Mouse (Mus musculus) testis, postnatal 14 days (tissue): Measurements from ENCODE around the gene Sbno2.

Experiments used
- DNase-seq: peaks from one replicate; pipeline ENCODE4 v3.0.0; 2021; ENCODE audit warnings: low spot score

The Sbno2 gene

DNA sequence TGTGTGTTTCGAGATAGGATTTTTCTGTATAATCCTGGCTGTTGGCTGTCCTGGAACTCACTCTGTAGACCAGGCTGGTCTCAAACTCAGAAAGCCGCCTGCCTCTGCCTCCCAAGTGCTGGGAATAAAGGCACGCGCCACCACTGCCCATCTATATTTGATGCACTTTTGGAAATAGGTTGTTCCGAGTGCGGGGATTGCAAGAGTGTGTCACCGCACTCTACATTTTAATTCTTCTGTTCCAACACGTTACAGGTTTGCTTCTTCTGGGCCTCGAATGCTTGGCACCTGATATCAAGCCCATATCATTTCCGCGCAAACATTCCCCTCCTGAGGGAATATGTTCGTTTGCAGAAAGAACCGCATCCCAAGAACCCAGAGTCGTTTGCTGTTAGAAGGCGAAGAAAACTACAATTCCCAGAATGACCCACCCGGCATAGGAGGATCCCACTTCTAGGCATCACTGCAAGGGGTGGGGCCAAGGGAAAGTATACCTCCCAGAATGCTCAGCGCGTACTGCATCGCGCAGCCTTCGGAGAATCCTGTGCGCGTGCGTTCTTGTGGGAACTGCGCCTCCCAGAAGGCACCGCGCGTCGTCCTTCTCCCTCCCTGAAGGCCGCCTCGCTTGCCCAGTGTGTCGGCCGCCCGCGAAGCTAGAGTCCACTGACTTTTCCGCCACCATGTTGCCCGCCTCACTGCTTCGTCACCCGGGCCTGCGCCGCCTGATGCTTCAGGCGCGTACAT lies 36.6 kb upstream of the Sbno2 start:
- peak; percentile 95 for DNase-seq

- peak; percentile 93 for DNase-seq
Measured at GRCm38 (mm10) chr10:80141243-80141642, 35.9 kb upstream of the Sbno2 start.

- no peak for DNase-seq
Measured at GRCm38 (mm10) chr10:80140666-80141035, 35.3 kb upstream of the Sbno2 start, which contains the start of gene Cbarp. Gene Cbarp (minus strand): TSS chr10:80140835.

DNA sequence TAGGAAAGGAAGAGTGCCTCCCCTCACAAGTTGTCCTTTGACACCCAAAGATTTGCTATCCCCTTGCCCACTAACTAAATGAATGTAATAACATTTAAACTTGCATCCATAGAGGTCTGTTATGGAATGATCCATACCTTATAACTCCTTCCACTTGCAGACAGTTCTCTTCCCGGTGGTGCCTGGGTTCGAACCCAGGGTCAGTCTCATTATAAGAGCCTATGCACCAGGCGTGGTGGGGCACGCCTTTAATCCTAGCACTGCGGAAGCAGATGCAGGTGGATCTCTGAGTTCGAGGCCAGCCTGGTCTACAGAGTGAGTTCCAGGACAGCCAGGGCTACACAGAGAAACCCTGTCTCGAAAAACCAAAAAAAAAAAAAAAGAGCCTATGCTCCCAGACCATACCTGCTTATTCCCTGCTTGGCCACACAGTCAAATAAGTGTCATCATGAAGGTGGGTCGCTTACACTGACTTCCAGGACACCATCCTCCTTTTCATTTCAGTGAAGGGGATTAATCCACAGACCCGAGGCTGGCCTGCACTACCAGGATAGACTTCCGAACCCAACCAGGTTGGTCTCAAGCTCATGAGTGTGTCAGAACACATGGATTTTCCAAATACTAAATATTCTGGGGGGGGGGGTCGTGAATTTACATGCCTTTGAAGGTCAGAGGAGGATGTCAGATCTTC lies 34.7 kb upstream of the Sbno2 start:
- DNase-seq, result no peak

DNA sequence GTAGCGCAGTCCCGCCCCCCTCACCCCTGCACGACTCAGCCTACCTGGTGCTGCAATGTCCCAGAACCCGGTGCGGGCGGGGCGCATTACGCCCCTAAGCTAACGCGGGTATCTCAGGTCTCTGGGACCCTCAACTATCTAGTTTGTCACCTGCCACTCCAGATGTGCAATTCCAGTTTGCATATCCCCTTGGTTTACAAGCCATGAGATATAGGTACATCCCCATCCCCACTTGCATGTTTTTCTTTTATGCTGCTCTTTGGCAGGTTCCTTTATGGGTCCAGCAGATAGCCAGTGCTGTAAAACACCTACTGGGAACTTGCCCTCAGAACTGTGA lies 34.0 kb upstream of the Sbno2 start:
- DNase-seq, result no peak

- DNase-seq, result peak; percentile 69
Measured at GRCm38 (mm10) chr10:80138553-80139438, 33.4 kb upstream of the Sbno2 start, which contains the start of gene Atp5d. Gene Atp5d (plus strand): TSS chr10:80138632.

DNA sequence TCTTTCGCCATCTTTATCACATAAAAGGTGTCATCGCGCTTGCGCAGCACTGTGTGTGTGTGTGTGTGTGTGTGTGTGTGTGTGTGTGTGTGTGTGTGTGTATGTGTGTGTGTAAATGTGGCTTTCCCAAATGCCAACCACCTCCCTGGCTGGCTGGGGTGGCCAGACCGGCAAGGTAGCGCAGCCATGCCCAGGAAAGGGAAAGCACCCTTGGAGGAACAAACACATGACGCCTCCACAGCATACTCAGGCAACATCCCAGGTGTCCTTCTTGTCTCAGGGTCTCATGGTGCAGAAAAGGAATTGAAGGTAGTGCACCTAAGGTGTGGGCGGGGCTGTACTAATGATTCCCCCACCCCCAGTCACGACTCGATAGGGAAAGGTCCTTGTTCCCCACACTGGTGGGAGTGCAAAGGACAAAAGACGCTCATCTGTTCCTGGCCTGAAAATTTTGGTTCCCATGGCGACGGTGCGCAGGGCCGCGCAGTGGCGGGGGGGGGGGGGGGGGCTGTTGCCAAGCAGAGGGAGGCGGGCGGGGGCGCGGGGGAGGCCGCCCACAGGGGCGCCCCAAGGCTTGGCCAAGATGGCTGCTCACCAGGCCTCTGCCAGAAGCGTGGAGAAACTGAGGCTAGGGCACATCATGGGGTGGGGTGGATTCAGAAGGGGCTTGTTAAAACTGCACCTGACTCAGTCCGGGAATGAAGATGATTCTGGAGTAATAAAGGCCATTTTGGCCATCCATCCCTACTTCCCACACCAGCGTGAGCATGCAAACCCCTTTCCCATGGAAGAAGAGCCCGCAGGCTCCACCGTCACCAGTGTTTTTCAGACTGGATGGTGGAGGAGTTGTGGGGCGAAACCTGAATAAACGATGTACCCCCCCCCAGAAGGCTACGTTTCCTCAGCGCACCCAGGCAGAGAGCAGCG lies 32.5 kb upstream of the Sbno2 start:
- no peak for DNase-seq

- no peak for DNase-seq
Measured at GRCm38 (mm10) chr10:80136952-80137625, 31.7 kb upstream of the Sbno2 start.

DNA sequence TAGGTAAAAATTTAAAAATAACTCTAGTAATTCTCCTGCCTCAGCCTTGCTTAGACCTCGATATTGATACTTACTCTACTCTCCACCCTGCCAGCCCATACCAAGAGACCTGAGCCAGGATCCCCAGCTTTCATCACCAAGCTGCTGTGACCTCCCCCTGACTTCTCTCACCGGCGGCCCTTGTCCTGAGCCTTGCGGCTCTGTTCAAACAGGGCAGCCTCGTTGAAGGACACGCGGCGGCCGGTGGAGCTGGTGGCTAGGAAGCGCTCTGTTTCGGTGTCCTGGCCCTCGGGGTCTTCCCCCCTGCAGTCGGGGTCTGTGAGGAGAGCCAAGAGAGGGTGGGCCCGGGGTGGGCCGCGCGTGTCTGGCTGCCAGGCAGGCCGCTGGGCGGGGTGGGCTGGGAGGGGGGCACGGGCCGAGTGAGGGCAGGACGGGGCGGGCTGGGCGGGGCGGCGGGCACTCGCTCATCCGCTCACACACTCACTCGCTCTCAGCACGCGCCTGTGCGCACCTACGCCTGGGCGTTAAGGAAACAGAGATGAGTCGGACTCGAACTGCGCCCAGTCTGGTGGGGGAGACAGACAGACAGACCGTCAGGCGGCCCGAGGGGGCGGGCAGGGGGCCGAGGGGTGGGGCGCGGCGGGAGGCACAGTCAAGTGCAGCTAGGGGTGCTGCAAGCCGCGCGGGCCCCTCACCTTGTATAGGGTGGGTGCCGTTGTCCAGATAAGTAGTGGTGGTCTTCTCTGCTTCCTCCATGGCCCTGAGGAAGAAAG lies 31.0 kb upstream of the Sbno2 start:
- DNase-seq, result no peak

- no peak for DNase-seq
Measured at GRCm38 (mm10) chr10:80135641-80136040, 30.3 kb upstream of the Sbno2 start.

DNA sequence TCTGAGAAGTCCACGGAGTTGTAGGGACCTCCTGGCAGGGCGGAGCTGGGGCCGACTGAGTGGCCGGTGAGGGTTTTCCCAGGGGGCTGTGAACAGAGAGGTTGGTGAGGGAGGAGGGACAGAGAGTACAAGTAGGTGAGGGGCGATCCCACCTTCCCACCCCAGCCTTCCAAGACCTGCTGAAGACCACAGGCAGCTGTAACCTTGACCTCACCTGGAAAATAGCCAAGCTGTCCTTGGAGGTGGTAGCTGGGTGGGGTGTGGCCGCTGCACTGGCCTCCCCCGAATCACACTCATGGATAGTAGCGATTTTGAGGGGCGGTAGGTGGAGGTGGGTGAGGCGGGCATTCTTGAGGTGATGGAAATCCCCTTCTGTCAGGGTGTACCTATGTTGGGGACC lies 29.8 kb upstream of the Sbno2 start:
- DNase-seq, result no peak

DNA sequence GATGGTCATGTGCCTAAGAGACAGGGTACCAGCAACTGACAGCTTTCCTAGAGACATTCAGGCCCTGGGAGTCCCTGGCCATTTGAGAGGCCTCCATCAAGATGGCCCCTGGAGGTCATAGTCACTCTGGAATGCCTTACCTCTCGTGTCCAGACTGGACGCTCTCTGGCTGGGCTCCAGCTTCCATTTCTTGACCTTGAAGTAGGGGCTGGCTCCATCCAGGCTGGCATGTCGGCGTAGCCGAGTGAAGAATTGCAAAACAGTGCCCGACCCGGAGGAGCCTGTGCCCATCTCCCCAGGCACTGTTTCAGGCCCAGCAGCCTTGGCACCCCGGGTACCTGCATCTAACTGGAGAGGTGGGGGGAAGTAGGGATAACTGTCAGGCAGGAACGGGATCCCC lies 29.1 kb upstream of the Sbno2 start:
- no peak for DNase-seq

DNA sequence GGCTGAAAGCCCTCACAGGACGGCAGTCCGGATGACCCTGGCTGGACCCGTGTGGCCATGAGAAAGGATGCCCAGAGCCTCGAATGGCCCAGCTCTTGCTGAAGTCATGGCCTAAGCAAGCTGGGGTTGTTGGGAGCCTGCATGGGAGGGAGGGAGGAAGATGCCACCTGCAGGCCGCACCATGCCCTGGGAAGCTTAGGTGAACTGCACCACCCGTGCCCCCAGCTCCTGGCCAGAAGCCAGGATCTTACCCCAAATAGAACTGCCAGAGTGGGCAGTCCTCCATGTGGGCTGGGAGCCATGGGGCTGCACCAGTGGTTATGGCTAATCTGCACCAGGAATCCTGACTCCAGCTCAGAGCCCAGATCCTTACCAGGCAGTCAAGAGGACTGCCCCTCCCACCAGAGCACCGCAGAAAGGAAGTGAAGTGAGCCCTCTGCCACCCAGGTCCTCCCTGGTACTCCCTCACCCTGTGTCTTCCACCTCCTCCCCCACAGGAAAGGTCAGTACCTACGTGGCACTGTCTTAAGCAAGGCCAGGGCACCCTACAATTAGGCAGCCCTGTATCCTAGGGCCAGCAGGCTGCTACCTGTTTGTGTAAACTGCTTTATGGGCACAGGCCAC lies 28.0 kb upstream of the Sbno2 start:
- no peak for DNase-seq

- peak; percentile 27 for DNase-seq
Measured at GRCm38 (mm10) chr10:80131952-80132350, 26.6 kb upstream of the Sbno2 start.

GRCm38 (mm10) chr10:80131316-80131951 lies 26.1 kb upstream of the Sbno2 start:
- DNase-seq, result peak; percentile 62

GRCm38 (mm10) chr10:80130403-80131031 lies 25.1 kb upstream of the Sbno2 start:
- DNase-seq, result no peak

GRCm38 (mm10) chr10:80129846-80130245 lies 24.5 kb upstream of the Sbno2 start:
- DNase-seq, result no peak

DNA sequence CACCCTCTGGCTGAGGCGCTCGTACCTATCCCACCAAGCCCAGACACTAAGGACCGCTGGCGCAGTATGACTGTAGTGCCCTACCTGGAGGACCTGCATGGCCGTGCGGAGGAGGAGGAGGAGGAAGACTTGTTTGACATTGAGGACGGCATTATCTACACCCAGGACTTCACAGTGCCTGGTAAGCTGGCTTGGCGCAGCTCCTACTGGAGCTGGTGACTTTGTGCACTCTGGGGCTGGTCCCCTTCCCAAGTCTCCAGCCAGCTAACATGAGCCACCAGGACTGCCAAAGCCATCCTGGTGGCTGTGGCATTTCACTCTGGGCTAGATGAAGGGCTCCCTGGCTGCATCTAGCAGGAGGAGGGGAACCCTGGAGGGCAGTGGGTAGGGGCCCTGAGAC lies 22.5 kb upstream of the Sbno2 start:
- no peak for DNase-seq
